Mouse (Mus musculus): Measurements from ENCODE around the gene Mad2l1bp.

The Mad2l1bp gene

GRCm38 (mm10) chr17:46152847-46153782 is at the start of gene Mad2l1bp:
Gene Mad2l1bp, minus strand, starts transcription at chr17:46153553.
- DNase-seq (ENCODE audit: low read depth): peak; percentile 93

GRCm38 (mm10) chr17:46203078-46203477 is 49.7 kb upstream of the Mad2l1bp start:
- no peak for DNase-seq (ENCODE audit: low read depth)

- DNase-seq (ENCODE audit: low read depth): peak; percentile 96
Measured at GRCm38 (mm10) chr17:46202421-46203071, 49.2 kb upstream of the Mad2l1bp start, which contains the start of the genes Polh and Xpo5. Gene Polh, minus strand, starts transcription at chr17:46202645. Gene Xpo5, plus strand, starts transcription at chr17:46202782.

DNA sequence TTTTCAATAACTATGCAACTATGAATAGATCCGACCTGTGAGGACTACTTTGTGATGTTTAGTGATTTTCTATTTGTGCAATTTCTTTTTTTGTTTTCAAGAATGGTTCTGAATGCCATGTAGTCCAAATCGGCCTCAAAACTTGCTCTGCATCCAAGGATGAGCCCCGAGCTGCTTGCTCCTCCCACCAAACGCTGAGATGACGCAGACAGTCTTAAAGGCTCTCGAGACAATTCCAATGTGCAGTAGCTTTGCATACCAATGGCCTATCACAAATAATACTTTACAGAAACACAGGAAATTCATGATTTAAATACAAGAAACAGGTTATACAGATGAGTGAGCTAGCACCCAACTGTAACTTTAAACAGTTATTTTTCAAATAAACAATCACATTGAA is 47.8 kb upstream of the Mad2l1bp start:
- DNase-seq (ENCODE audit: low read depth): no peak

DNA sequence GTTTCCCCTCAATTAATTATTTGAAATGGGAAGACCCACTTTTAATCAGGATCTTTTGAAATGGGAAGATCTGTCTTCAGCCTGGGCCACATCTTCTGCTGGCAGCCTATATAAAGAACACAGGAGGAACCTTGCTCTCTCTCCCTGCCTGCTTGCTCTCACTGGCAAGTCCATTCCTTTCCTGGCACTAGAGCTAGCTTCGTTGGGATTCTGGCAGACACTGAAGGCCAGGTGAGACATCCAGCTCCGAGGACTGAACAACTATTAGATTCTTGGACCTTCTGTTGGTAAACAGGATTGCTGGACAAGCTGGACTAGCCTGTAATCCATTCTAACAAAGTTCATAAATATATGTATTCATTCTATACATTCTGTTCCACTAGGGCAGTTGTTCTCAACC is 35.5 kb upstream of the Mad2l1bp start:
- no peak for DNase-seq (ENCODE audit: low read depth)

DNA sequence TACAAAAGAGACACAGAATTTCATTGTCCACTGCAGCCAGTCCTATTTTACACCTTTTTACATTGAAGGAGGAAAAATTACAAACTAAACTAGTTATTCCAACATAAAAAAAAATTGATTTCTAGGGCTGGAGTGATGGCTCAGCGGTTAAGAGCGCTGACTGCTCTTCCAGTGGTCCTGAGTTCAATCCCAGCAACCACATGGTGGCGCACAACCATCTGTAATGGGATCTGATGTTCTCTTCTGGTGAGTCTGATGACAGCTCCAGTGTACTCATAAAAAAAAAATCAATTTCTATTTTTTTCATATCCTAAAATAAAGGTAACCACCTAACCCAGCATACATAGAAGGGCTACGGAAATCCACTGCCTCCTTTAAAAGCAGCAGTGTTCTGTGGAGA is 28.9 kb upstream of the Mad2l1bp start:
- DNase-seq (ENCODE audit: low read depth): no peak

DNA sequence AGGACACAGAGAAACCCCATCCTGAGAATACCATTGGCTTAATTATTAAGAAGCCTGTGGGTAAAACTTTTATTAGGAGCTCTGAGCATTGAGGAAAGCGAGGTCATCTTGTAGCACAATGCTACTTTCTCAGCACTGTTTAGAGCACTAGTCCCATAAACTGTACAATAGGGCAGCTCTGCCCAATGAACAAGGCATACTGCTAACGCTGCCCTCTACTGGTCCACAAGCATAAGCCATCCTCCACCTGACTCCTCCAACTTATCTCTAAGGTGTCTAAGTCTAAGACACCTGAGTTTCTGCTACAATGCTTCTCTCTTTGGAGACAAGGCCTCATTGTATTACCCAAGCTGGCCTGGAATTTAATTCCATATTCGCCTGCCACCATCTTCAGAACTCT is 17.2 kb upstream of the Mad2l1bp start:
- peak; percentile 75 for DNase-seq (ENCODE audit: low read depth)

- DNase-seq (ENCODE audit: low read depth): no peak
Measured at GRCm38 (mm10) chr17:46168768-46169167, 15.4 kb upstream of the Mad2l1bp start.

- no peak for DNase-seq (ENCODE audit: low read depth)
Measured at GRCm38 (mm10) chr17:46168318-46168717, 15.0 kb upstream of the Mad2l1bp start.

DNA sequence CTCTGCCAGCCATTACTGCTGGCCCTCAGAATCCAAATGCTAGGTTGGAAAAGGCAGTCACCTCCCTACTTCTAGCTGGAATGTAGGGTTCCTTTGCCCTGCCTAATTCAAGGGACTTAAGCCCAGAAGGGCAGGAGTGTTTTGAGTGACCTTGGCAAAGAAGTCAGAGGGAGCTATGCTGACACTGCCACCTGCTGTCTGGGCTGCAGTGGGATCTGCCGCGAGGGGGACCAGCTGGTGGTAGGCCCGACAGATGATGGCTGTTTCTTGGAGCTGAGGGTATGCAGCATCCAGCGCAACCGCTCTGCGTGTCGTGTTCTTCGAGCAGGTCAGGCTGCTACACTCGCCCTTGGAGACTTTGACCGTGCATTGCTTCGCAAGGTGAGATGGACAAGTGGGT is 13.7 kb upstream of the Mad2l1bp start:
- DNase-seq (ENCODE audit: low read depth): no peak

DNA sequence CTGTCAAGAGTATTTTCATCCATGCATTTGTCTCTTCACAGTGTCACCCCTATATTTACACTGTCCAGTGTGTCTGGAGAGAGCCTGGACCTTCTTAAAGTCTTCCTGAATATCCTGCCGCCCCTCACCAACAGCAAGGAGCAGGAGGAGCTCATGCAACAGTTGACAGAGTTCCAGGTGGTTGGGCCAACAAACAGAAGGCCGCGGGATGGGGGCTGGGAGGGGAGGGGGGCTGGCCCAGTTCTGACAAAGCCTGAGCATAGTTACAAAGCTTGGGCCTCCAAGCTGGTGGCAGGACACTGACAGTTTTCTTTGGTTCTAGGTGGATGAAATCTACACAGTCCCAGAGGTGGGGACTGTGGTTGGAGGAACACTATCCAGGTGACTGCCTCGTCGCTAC is 12.9 kb upstream of the Mad2l1bp start:
- no peak for DNase-seq (ENCODE audit: low read depth)

DNA sequence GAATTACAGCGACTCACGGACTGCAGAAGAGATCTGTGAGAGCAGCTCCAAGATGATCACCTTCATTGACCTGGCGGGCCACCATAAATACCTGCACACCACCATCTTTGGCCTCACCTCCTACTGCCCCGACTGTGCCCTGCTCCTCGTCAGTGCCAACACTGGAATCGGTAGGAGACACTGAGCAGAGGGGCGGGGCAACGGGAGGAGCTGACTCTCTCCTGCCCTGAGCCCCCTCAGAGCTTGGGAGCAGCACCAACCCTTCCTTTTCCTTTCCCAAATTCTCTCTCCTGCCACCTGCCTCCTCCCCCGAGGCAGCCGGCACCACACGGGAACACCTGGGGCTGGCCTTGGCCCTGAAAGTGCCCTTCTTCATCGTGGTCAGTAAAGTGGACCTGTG is 12.1 kb upstream of the Mad2l1bp start:
- DNase-seq (ENCODE audit: low read depth): no peak

- no peak for DNase-seq (ENCODE audit: low read depth)
Measured at GRCm38 (mm10) chr17:46164791-46165190, 11.4 kb upstream of the Mad2l1bp start.

GRCm38 (mm10) chr17:46164301-46164700 is 10.9 kb upstream of the Mad2l1bp start:
- no peak for DNase-seq (ENCODE audit: low read depth)

- peak; percentile 91 for DNase-seq (ENCODE audit: low read depth)
Measured at GRCm38 (mm10) chr17:46162951-46163421, 9.6 kb upstream of the Mad2l1bp start.

- no peak for DNase-seq (ENCODE audit: low read depth)
Measured at GRCm38 (mm10) chr17:46162551-46162950, 9.2 kb upstream of the Mad2l1bp start.

- no peak for DNase-seq (ENCODE audit: low read depth)
Measured at GRCm38 (mm10) chr17:46161710-46162109, 8.4 kb upstream of the Mad2l1bp start.

DNA sequence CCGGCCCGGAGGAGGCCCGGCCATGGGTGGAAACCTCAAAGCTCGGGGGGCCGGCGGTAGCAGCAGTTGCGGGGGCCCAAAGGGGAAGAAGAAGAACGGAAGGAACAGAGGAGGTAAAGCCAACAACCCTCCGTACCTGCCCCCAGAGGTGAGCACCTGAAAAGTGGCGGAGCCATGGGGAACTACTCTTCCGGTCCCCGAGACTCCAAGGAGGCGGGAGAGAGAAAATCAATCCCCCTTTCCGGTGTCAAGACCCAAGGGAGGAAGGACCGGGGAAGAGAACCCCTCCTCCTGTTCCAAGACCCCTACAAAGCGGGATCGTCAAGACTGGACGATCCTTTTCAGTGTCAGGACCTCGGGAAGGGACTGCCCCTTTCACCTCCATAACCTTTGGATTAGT is 7.8 kb upstream of the Mad2l1bp start:
- peak; percentile 60 for DNase-seq (ENCODE audit: low read depth)

DNA sequence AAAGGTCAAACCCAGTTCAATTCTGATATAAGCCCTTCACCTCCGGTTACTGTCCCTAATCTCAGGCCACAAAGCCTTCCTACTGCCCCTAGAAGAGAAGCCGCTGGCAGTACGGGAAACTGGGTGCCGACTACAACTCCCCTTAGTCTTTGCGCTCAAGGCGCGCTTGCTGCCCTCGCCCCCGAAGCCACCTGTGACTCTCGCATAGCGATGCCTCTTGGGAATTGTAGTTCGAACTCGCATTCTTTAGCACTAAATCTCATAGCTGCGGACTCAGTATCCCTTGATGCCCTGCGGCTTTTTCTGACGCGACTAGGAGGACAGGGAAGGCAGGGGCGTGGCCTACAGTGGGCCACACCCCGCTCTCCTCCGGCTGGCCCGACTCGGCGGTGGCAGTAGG is 7.3 kb upstream of the Mad2l1bp start, which contains the start of gene Gtpbp2:
Gene Gtpbp2, plus strand, starts transcription at position 347 of the 400 bp plus-strand sequence.
- peak; percentile 98 for DNase-seq (ENCODE audit: low read depth)

DNA sequence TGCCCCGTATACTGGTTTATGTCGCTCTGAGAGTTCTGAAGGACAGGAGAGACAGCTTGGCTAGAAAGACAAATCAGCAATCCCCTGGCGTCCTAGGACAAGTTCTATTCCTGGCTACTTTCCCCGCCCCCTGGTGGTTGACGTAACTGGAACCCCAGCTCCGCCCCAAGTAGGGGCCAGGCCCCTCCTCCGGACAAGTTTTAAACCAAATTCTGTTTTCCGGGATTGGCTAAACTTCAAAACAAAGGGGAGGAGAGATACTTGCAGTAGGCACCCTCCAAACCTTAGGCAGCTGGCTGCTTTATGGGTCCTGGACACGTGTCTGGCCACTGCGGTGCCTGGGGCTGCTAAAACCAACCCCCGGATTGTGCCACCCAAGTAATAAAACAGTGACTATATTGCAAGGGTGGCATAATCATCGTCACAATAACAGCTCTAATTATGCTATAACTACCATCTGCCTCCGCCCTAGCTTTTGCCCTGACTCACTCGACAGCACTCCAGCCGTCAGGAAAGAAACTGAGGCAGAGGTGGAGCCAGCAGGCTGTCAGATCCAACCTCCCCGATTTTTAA is 6.8 kb upstream of the Mad2l1bp start:
- DNase-seq (ENCODE audit: low read depth): peak; percentile 95

GRCm38 (mm10) chr17:46159236-46159635 is 5.9 kb upstream of the Mad2l1bp start:
- DNase-seq (ENCODE audit: low read depth): no peak

GRCm38 (mm10) chr17:46157131-46157530 is 3.8 kb upstream of the Mad2l1bp start:
- DNase-seq (ENCODE audit: low read depth): no peak

DNA sequence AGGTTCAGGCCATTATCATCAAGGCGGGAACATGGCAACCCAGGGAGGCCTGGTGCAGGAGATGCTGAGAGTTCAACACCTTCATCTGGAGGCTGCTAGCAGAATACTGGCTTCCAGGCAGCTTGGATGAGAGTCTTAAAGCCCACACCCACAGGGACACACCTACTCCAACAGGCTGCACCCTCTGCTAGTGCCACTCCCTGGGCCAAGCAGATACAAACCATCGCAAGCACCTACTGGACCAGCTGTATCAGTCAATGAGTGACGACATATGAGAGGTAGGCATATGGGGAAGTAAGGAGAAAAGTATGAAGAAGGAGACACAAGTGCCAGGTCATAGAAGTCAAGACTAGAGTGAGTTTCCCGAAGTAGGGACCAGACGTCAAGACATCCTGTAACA is 3.3 kb upstream of the Mad2l1bp start:
- no peak for DNase-seq (ENCODE audit: low read depth)

Data from naive thymus-derived CD4-positive, alpha-beta T cell, adult 2 months (primary cell).